Mouse (Mus musculus) midbrain, postnatal 0 days (tissue): ENCODE measurements around the gene Wdr5. TPM values are rescaled to one million over a fixed set of nuclear protein-coding genes. Genes with fewer than 3 reads are reported as not detected.

Source experiments
- ATAC-seq: fragments of 200-750 bp; cut with Nextera tagmentation; 2 replicates; pipeline ENCODE4 v1.8.0; 2017; ENCODE audit warnings: moderate number of reproducible peaks, mild to moderate bottlenecking, moderate TSS enrichment, moderate library complexity; ENCODE audit not compliant: low FRiP score
- DNase-seq: peaks from one replicate; pipeline ENCODE4 v3.0.0-alpha.2; 2015; ENCODE audit warnings: low spot score
- H3K27ac ChIP-seq: fragments of 300-500 bp; sonication (generic); 2 replicates; pipeline ENCODE4 v1.5.1; 2014; ENCODE audit warnings: low read depth, mild to moderate bottlenecking, low read length, mixed read lengths
- H3K27me3 ChIP-seq: fragments of 300-500 bp; sonication (generic); 2 replicates; pipeline ENCODE4 v1.6.1; 2014; ENCODE audit warnings: low read length, control low read depth, mixed read lengths; ENCODE audit not compliant: insufficient read depth
- H3K36me3 ChIP-seq: fragments of 300-500 bp; sonication (generic); 2 replicates; pipeline ENCODE4 v1.6.1; 2014; ENCODE audit warnings: low read length, control low read depth, mixed read lengths; ENCODE audit not compliant: insufficient read depth
- H3K4me1 ChIP-seq: fragments of 300-500 bp; sonication (generic); 2 replicates; pipeline ENCODE4 v1.6.1; 2014; ENCODE audit warnings: mild to moderate bottlenecking, control low read depth, antibody characterized with exemption, low read length, mixed read lengths; ENCODE audit not compliant: insufficient read depth
- H3K4me2 ChIP-seq: fragments of 300-500 bp; sonication (generic); 2 replicates; pipeline ENCODE4 v1.6.1; 2014; ENCODE audit warnings: low read depth, mild to moderate bottlenecking, low read length, mixed read lengths; ENCODE audit not compliant: poor library complexity, severe bottlenecking
- H3K4me3 ChIP-seq: fragments of 300-500 bp; sonication (generic); 2 replicates; pipeline ENCODE4 v1.5.1; 2014; ENCODE audit warnings: low read depth, mild to moderate bottlenecking, low read length, moderate library complexity
- H3K9ac ChIP-seq: fragments of 300-500 bp; sonication (generic); replicated peaks from 2 replicates; pipeline ENCODE4 v1.6.1; 2014; ENCODE audit warnings: mild to moderate bottlenecking, low read length, moderate library complexity, mixed read lengths; ENCODE audit not compliant: poor library complexity, severe bottlenecking
- H3K9me3 ChIP-seq: fragments of 300-500 bp; sonication (generic); 2 replicates; pipeline ENCODE4 v1.6.1; 2016; ENCODE audit warnings: low read length, control low read depth
- CTCF ChIP-seq: IDR thresholded peaks from 2 replicates; pipeline ENCODE4 v1.5.1; 2016; ENCODE audit warnings: antibody characterized with exemption, mild to moderate bottlenecking
- WGBS: fragments of 180-500 bp; shearing (Covaris S2); extraction: QIAGEN DNeasy Blood & Tissue Kit; methylation state at CpG from one replicate; pipeline ENCODE4 v1.1.7; 2014; 5-methylcytosine and 5-hydroxymethylcytosine counted together
- polyA plus RNA-seq: library from polyadenylated mRNA; unstranded; fragments of >200 nt; fragmentation: Nextera tagmentation; extraction: Ambion mirVana; gene quantifications from 2 replicates; pipeline ENCODE4 v1.2.1, GENCODE M21; 2015
- total RNA-seq: library from RNA; depleted of rRNA; stranded (reverse); fragments of >200 nt; gene quantifications from 2 replicates; pipeline ENCODE4 v1.2.3, GENCODE M21; 2014

Wdr5 gene
- total and polyA plus RNA-seq, 2 experiments from 2014 or later, result 34.5 to 48.9 TPM

DNA sequence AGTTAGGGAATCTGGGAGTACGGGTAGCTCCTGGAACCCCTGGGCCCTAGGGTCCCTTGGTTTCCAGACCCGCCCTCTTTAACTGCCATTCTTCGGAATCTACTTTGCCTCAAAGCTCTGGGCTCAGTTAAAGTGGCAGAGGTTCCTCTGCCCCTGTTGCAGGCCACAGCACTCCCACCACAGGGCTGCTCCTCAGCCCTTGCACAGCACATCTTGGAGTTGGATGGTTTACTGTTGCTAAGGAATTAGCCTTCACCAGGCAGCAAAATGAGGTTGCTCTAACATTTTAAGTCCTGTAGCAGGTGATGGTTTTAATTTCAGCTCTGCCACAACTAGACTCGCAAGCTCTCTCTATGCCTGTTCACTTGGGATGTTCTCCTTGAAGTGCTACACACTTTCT, 7.4 kb upstream of the Wdr5 start, which contains the start of gene Brd3:
Gene Brd3 (minus strand): TSS at position 101 of the 400 bp plus-strand sequence.
- Histone ChIP-seq H3K36me3 (no peaks in the 10 kb centered on the region), H3K4me1 (no peaks in the 10 kb centered on the region), H3K4me2 (no peak within 1 kb of the TSS), H3K9ac (no peak within 1 kb of the TSS), H3K27ac (no peak within 1 kb of the TSS), H3K4me3 (no peak within 1 kb of the TSS), H3K9me3 (no peaks in the 10 kb centered on the region), H3K27me3 (no peaks in the 10 kb centered on the region)
- 78% methylated on average over 4 of the region's 4 CpGs for WGBS
- ATAC-seq (no peak), DNase-seq (no peak)
- no peak for TF ChIP-seq CTCF

DNA sequence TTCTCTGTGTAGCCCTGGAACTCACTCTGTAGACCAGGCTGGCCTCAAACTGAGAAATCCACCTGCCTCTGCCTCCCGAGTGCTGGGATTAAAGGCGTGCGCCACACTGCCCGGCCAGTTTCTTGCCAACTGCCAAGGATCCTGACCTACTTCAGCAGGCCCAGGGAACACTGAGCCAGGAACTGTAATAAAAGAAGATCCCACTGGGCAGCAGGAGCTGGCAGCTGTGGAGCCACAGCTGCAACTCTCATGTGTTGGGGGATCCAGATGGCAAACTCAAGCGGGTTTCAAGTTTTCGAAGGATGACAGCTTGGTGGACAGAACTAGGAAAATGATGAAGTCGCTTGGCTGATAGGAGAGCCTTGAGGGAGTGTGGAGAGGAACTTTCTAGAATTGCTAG, 4.3 kb upstream of the Wdr5 start:
- Histone ChIP-seq H3K27ac (no peak overlapping the region), H3K9ac (no peak overlapping the region), H3K4me3 (no peak overlapping the region), H3K27me3 (no peaks in the 10 kb centered on the region), H3K9me3 (no peaks in the 10 kb centered on the region), H3K36me3 (no peaks in the 10 kb centered on the region), H3K4me1 (peaks cover 3% of the 10 kb centered on the region; the same call in 1 of the 2 replicates), H3K4me2 (no peak overlapping the region)
- WGBS, result 96% methylated on average over 7 of the region's 7 CpGs
- ATAC-seq (no peak), DNase-seq (no peak)
- TF ChIP-seq CTCF, result no peak

DNA sequence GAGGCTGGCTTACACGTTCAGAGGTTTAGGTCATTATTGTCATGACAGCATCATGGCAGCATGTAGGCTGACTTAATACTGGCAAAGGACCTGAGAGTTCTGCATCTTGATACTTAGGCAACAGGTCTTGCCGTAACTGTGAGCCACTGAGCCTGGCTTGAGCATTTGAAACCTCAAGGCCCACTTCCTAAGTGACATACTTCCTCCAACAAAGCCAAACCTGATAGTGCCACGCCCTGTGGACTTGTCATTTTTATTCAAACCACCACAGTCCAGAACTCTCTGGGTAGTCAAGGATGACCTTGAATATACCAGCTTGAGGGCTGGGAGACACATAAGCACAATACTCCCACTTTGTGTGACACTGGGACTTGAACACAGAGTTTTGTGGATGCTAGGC, 2.0 kb upstream of the Wdr5 start:
- no peaks in the 10 kb centered on the region for H3K36me3 ChIP-seq
- 95% methylated on average over 3 of the region's 3 CpGs for WGBS
- H3K27me3 ChIP-seq, result no peaks in the 10 kb centered on the region
- no peak overlapping the region for H3K4me2 ChIP-seq
- H3K4me1 ChIP-seq, result peaks cover 15% of the 10 kb centered on the region
- no peak overlapping the region for H3K4me3 ChIP-seq
- no peaks in the 10 kb centered on the region for H3K9me3 ChIP-seq
- no peak overlapping the region for H3K9ac ChIP-seq
- H3K27ac ChIP-seq, result no peak overlapping the region
- no peak for TF ChIP-seq CTCF
- ATAC-seq (no peak), DNase-seq (no peak)

DNA sequence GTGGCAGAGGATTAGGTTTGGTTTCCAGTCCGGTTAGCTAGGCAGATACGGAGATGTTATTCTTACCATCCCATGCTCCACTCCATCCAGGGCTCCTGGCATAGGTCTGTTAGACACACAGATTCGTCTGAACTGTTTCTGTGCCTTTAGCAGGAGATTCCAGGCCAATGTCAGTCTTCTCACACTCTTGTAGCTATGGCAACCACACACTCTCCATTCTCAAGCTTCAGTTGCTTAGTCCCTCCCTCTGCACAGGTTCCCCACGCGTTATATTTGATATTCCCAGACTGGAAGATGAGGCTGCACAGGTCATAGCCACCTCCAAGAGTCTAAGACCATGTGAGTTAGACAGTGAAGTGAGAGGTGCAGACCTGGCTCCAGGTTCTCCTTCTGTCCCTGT, 1.1 kb upstream of the Wdr5 start:
- no peaks in the 10 kb centered on the region for H3K36me3 ChIP-seq
- H3K4me2 ChIP-seq, result peak overlapping the region; percentile 93
- DNase-seq (peak; percentile 3), ATAC-seq (no peak)
- H3K4me1 ChIP-seq, result peaks cover 15% of the 10 kb centered on the region
- no peak for TF ChIP-seq CTCF
- 59% methylated on average over 5 of the region's 5 CpGs for WGBS
- H3K27ac ChIP-seq, result peak overlapping the region; percentile 80
- H3K27me3 ChIP-seq, result no peaks in the 10 kb centered on the region
- peak overlapping the region; percentile 88 for H3K9ac ChIP-seq
- H3K4me3 ChIP-seq, result peak overlapping the region; percentile 95
- H3K9me3 ChIP-seq, result no peaks in the 10 kb centered on the region

DNA sequence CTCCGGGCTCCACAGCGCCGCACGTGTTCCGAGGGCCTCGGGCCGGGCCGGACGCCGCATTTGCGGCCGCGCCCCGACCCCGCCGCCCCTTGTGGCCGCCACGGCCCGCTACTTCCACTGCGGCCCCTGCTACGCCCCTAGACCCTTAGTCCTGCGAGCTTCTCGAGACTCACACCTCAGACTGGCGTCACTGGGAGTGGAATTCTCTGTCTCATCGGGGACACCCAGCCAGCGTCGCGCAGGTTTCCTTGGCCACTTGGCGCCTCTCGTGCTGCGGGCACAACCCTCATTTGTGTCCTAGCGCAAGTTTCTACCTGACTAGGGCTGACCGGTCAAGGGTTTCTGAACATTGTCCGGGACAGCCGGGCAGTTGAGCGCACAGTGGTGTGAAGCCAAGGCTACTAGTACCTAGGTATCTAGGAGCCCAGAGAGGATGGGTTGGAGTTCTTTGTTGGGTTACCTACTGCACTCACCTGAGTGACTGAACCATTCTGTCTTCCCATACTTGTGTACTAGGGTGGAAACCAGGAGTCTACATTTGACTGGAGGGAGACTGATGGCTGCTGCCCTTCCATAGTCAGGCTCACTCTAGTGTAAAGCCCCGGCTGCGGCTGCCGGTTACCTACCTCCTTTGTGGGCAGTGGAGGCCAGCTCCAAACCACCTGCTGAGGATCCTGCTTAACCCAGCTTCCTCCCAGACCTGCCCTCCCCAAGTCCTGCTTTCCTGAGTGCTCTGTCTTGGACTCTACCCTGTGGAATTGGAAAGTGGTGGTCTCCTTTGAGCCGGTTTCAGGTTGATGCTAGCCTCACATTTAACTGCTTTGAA, 597 bp downstream of the Wdr5 start:
- TF ChIP-seq CTCF, result no peak
- peak overlapping the region; percentile 95 for H3K4me3 ChIP-seq
- peak overlapping the region; percentile 93 for H3K4me2 ChIP-seq
- H3K9me3 ChIP-seq, result no peaks in the 10 kb centered on the region
- peak overlapping the region; percentile 88 for H3K9ac ChIP-seq
- H3K4me1 ChIP-seq, result peaks cover 15% of the 10 kb centered on the region
- peak overlapping the region; percentile 80 for H3K27ac ChIP-seq
- WGBS, result under 1% methylated on average over 34 of the region's 40 CpGs
- no peaks in the 10 kb centered on the region for H3K27me3 ChIP-seq
- no peak for DNase-seq
- peaks cover 17% of the 10 kb centered on the region; the same call in 1 of the 2 replicates for H3K36me3 ChIP-seq
- ATAC-seq, result peak; percentile 50; the same call in 1 of the 2 replicates

DNA sequence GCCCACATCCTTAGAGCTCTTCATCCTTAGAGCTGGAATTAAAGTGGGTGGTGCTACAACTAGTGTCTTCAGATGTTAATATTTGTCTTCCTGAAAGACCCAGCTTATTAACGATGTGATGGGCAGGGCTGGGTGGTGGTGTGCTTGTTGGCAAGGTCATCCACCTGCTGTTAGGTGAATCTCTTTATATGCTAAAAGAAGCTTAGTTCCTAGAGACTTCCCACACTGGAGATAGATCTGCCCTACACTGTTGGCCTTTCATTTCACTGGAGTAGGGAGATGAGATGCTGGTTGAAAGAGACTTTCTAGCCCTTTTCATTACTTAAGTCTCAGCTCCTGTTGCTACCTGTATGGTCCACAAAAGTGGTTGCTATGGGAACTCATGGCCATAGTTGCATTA, 1.3 kb downstream of the Wdr5 start:
- H3K4me3 ChIP-seq, result peak overlapping the region; percentile 95
- peak overlapping the region; percentile 93 for H3K4me2 ChIP-seq
- H3K36me3 ChIP-seq, result peaks cover 22% of the 10 kb centered on the region
- no peak for ATAC-seq
- H3K4me1 ChIP-seq, result peaks cover 15% of the 10 kb centered on the region
- WGBS, result 14% methylated on average over 1 of the region's 1 CpGs
- no peaks in the 10 kb centered on the region for H3K9me3 ChIP-seq
- no peak for TF ChIP-seq CTCF
- H3K27me3 ChIP-seq, result no peaks in the 10 kb centered on the region
- peak overlapping the region; percentile 88; the same call in 1 of the 2 replicates for H3K9ac ChIP-seq
- H3K27ac ChIP-seq, result no peak overlapping the region
- no peak for DNase-seq
